Mouse (Mus musculus) cortical plate, adult 2 months (tissue): ENCODE measurements around the gene Bsdc1.

ENCODE experiments used
- CTCF ChIP-seq: fragments of 200-500 bp; IDR thresholded peaks from 2 replicates; pipeline ENCODE4 v1.5.1; 2011; ENCODE audit warnings: mild to moderate bottlenecking, control low read depth, low read length; ENCODE audit not compliant: insufficient read depth; ENCODE audit errors: extremely low read depth
- POLR2A ChIP-seq: fragments of 200-500 bp; IDR thresholded peaks from 2 replicates; pipeline ENCODE4 v1.6.1; 2011; ENCODE audit warnings: mild to moderate bottlenecking, low read length, control low read depth; ENCODE audit not compliant: insufficient read depth; ENCODE audit errors: extremely low read depth

DNA sequence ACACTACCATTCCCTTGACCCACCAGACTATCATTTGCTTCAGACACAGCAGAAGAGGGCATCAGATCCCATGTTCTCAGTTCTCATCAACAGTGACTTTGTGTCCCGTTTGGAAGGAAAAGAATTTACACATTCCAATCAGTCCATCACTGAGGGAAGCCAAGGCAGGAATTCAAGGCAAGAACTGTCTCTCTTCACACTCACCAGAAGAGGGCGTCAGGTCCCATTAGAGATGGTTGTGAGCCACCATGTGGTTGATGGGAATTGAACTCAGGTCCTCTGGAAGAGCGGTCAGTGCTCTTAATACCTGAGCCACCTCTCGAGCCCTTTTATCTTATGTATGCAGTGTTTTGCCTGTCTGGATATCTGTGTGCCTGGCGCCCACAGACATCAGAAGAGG lies 43.1 kb upstream of the Bsdc1 start:
- no peak for TF ChIP-seq CTCF
- no peak for TF ChIP-seq POLR2A
